Mouse (Mus musculus) forebrain, embryonic 13.5 days (tissue): ENCODE measurements around the gene Arhgef10l. TPM values are rescaled to one million over a fixed set of nuclear protein-coding genes. Genes with fewer than 3 reads are reported as not detected.
A peak's percentile ranks its signal among the peaks of the same experiment; 100 is the strongest.

Source experiments
- ATAC-seq: fragments of 200-750 bp; cut with Nextera tagmentation; 2 replicates; pipeline ENCODE4 v1.8.0; 2017
- H3K27ac ChIP-seq: fragments of 300-500 bp; sonication (generic); 2 replicates; pipeline ENCODE4 v1.5.1; 2015; ENCODE audit warnings: inconsistent platforms, mild to moderate bottlenecking, moderate library complexity
- H3K27me3 ChIP-seq: fragments of 300-500 bp; sonication (generic); 2 replicates; pipeline ENCODE4 v1.6.1; 2015; ENCODE audit warnings: mild to moderate bottlenecking, inconsistent platforms
- H3K36me3 ChIP-seq: fragments of 300-500 bp; sonication (generic); 2 replicates; pipeline ENCODE4 v1.6.1; 2015; ENCODE audit warnings: mild to moderate bottlenecking, inconsistent platforms; ENCODE audit not compliant: poor library complexity, severe bottlenecking
- H3K4me1 ChIP-seq: fragments of 300-500 bp; sonication (generic); 2 replicates; pipeline ENCODE4 v1.6.1; 2015; ENCODE audit warnings: inconsistent platforms
- H3K4me2 ChIP-seq: fragments of 300-500 bp; sonication (generic); 2 replicates; pipeline ENCODE4 v1.6.1; 2015; ENCODE audit warnings: inconsistent platforms, mild to moderate bottlenecking, moderate library complexity
- H3K4me3 ChIP-seq: fragments of 300-500 bp; sonication (generic); 2 replicates; pipeline ENCODE4 v1.5.1; 2015; ENCODE audit warnings: mild to moderate bottlenecking, inconsistent platforms
- H3K9ac ChIP-seq: fragments of 300-500 bp; sonication (generic); 2 replicates; pipeline ENCODE4 v1.6.1; 2015; ENCODE audit warnings: mild to moderate bottlenecking, inconsistent platforms
- H3K9me3 ChIP-seq: fragments of 300-500 bp; sonication (generic); replicated peaks from 2 replicates; pipeline ENCODE4 v1.6.1; 2016; ENCODE audit warnings: inconsistent platforms
- WGBS: fragments of 180-500 bp; shearing (Covaris S2); methylation state at CpG from one replicate; pipeline ENCODE4 v1.1.7; 2015; 5-methylcytosine and 5-hydroxymethylcytosine counted together
- polyA plus RNA-seq: library from polyadenylated mRNA; unstranded; fragments of >200 nt; fragmentation: Nextera tagmentation; extraction: Ambion mirVana; gene quantifications from 2 replicates; pipeline ENCODE4 v1.2.1, GENCODE M21; 2015

Gene Arhgef10l
- polyA plus RNA-seq, 1 experiment from 2014 or later = 20.2 TPM

- Histone ChIP-seq H3K27ac (peak overlapping the region; percentile 96), H3K4me3 (peak overlapping the region; percentile 73), H3K36me3 (peaks cover 29% of the 10 kb centered on the region), H3K9ac (peak overlapping the region; percentile 88), H3K9me3 (no peaks in the 10 kb centered on the region), H3K4me1 (peaks cover 55% of the 10 kb centered on the region), H3K4me2 (peak overlapping the region; percentile 91), H3K27me3 (peaks cover 28% of the 10 kb centered on the region)
- WGBS = under 1% methylated on average over 50 of the region's 107 CpGs
- ATAC-seq = peak; percentile 30
Observed at GRCm38 (mm10) chr4:140701716-140702561, 36.1 kb upstream of the Arhgef10l start.

DNA sequence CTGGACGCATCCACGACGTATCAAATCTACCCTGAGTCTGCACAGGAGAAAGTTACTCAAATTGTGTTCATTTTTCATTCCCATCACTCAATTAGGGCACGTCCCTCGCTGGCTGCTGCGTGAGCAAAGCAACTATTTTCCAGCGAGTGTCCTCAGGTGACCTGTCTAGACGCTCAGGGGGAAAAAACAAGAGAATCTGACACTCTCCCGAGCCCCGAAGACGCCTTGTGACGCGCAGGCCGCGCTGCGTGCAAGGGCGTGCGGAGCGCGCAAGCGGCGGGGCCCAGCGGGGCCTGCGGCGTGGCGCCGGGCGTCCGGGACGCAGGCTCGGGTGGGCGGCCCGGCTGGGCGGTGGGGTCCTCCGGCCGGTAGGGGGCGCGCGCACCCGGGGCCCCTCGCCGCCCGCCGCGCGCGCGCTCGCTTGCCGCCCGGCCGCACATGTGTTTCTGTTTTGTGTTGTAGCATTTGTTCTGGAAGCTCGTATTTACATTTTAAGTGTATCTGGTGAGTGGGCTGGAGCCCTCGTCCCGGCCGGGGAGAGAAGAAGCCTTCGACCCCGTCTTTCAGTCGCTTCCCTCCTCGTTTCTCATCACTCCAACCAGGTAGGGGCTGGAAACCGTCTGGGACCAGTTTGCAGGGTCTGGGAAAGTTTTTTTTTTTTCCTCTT, 35.4 kb upstream of the Arhgef10l start:
- H3K27me3 ChIP-seq = peaks cover 28% of the 10 kb centered on the region
- H3K27ac ChIP-seq = peak overlapping the region; percentile 96
- H3K4me2 ChIP-seq = peak overlapping the region; percentile 91
- H3K4me3 ChIP-seq = peak overlapping the region; percentile 73
- WGBS = 1% methylated on average over 47 of the region's 61 CpGs
- no peaks in the 10 kb centered on the region for H3K9me3 ChIP-seq
- H3K4me1 ChIP-seq = peaks cover 49% of the 10 kb centered on the region
- ATAC-seq = peak; percentile 75
- peak overlapping the region; percentile 88 for H3K9ac ChIP-seq
- peaks cover 21% of the 10 kb centered on the region for H3K36me3 ChIP-seq

- H3K9ac ChIP-seq = peak within 1 kb of the TSS; percentile 88
- ATAC-seq = no peak
- H3K36me3 ChIP-seq = peaks cover 14% of the 10 kb centered on the region
- H3K27me3 ChIP-seq = peaks cover 28% of the 10 kb centered on the region
- peak within 1 kb of the TSS; percentile 96 for H3K27ac ChIP-seq
- H3K4me3 ChIP-seq = peak within 1 kb of the TSS; percentile 73
- 7% methylated on average over 20 of the region's 20 CpGs for WGBS
- peaks cover 44% of the 10 kb centered on the region for H3K4me1 ChIP-seq
- H3K9me3 ChIP-seq = no peaks in the 10 kb centered on the region
- H3K4me2 ChIP-seq = peak within 1 kb of the TSS; percentile 91
Observed at GRCm38 (mm10) chr4:140700269-140701018, 34.6 kb upstream of the Arhgef10l start, which contains the start of gene Rcc2. Gene Rcc2, plus strand, starts transcription at chr4:140700541.

GRCm38 (mm10) chr4:140699441-140700127, 33.8 kb upstream of the Arhgef10l start:
- 6% methylated on average over 29 of the region's 29 CpGs for WGBS
- no peak for ATAC-seq
- peaks cover 35% of the 10 kb centered on the region for H3K4me1 ChIP-seq

DNA sequence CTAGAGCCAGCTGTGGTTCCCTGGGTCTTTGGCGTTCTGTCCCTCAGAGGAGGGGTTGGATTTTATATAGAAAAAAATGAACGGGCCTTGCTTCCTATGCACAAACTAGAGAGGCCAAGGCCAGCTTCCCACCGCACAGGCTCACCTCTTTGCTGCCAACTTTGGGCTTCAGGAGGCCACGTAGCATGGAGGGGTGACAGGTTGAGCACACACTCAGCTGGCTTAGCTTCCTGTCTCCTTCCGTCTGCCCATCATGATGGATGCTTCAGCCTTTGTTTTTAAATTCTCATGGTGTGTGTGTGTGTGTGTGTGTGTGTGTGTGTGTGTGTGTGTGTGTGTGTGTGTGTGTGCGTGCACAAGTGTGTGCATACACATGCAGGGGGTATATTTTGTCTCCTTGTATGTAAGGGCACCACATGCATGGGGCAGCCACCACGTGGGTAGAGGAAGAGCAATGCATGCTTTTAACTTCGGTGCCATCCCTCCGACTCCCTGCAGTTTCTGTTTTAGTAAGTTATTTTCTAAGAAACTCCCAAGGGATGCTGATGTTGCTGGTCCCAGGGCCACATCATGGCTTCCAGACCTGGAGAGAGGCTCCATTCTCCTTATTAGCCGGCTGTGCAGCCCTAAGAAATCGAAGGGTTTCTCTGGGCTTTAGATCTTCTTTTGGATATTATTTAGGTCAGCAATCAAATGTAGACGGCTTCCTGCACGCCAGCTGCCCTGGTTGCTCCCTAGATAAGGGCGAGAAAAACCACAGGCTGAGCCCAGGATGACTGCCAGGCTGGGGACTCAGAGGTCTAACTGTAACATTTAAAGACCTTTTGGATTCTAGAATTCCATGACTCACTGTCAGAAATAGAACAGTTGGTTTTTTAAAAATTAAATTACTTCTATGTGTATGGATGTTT, 30.1 kb upstream of the Arhgef10l start:
- H3K9me3 ChIP-seq = no peaks in the 10 kb centered on the region
- no peak for ATAC-seq
- no peak overlapping the region for H3K9ac ChIP-seq
- H3K4me1 ChIP-seq = peaks cover 16% of the 10 kb centered on the region
- peaks cover 27% of the 10 kb centered on the region for H3K27me3 ChIP-seq
- H3K4me2 ChIP-seq = no peak overlapping the region
- WGBS = 84% methylated on average over 14 of the region's 14 CpGs
- H3K4me3 ChIP-seq = no peak overlapping the region
- H3K36me3 ChIP-seq = no peaks in the 10 kb centered on the region
- H3K27ac ChIP-seq = no peak overlapping the region

More at GRCm38 (mm10) chr4:140699441-140700127, 33.8 kb upstream of the Arhgef10l start:
- peak overlapping the region; percentile 31 for H3K4me3 ChIP-seq
- H3K36me3 ChIP-seq = peaks cover 7% of the 10 kb centered on the region
- H3K9me3 ChIP-seq = no peaks in the 10 kb centered on the region
- H3K27me3 ChIP-seq = peaks cover 28% of the 10 kb centered on the region
- peak overlapping the region; percentile 22 for H3K9ac ChIP-seq
- no peak overlapping the region for H3K27ac ChIP-seq
- H3K4me2 ChIP-seq = peak overlapping the region; percentile 91

- no peak overlapping the region for H3K27ac ChIP-seq
- no peak overlapping the region for H3K4me2 ChIP-seq
- peaks cover 9% of the 10 kb centered on the region; the same call in 1 of the 2 replicates for H3K4me1 ChIP-seq
- ATAC-seq = no peak
- peaks cover 19% of the 10 kb centered on the region for H3K27me3 ChIP-seq
- WGBS = 64% methylated on average over 7 of the region's 7 CpGs
- H3K36me3 ChIP-seq = no peaks in the 10 kb centered on the region
- H3K9ac ChIP-seq = no peak overlapping the region
- H3K4me3 ChIP-seq = no peak overlapping the region
- no peaks in the 10 kb centered on the region for H3K9me3 ChIP-seq
Observed at GRCm38 (mm10) chr4:140695146-140695545, 29.3 kb upstream of the Arhgef10l start.

- 48% methylated on average over 1 of the region's 1 CpGs for WGBS
- no peak overlapping the region for H3K4me3 ChIP-seq
- no peak overlapping the region for H3K27ac ChIP-seq
- no peak overlapping the region for H3K4me2 ChIP-seq
- no peak overlapping the region for H3K9ac ChIP-seq
- no peaks in the 10 kb centered on the region for H3K36me3 ChIP-seq
- H3K4me1 ChIP-seq = peaks cover 5% of the 10 kb centered on the region; the same call in 1 of the 2 replicates
- no peak for ATAC-seq
- H3K9me3 ChIP-seq = no peaks in the 10 kb centered on the region
- peaks cover 17% of the 10 kb centered on the region for H3K27me3 ChIP-seq
Observed at GRCm38 (mm10) chr4:140694551-140695060, 28.8 kb upstream of the Arhgef10l start.

GRCm38 (mm10) chr4:140693513-140693912, 27.7 kb upstream of the Arhgef10l start:
- 80% methylated on average over 4 of the region's 4 CpGs for WGBS
- H3K27me3 ChIP-seq = peaks cover 7% of the 10 kb centered on the region
- no peak overlapping the region for H3K4me3 ChIP-seq
- H3K9me3 ChIP-seq = no peaks in the 10 kb centered on the region
- no peaks in the 10 kb centered on the region for H3K36me3 ChIP-seq
- no peak overlapping the region for H3K27ac ChIP-seq
- H3K9ac ChIP-seq = no peak overlapping the region
- H3K4me1 ChIP-seq = no peaks in the 10 kb centered on the region
- no peak for ATAC-seq
- H3K4me2 ChIP-seq = no peak overlapping the region

- 79% methylated on average over 7 of the region's 7 CpGs for WGBS
- H3K36me3 ChIP-seq = no peaks in the 10 kb centered on the region
Observed at GRCm38 (mm10) chr4:140691481-140691880, 25.7 kb upstream of the Arhgef10l start.

DNA sequence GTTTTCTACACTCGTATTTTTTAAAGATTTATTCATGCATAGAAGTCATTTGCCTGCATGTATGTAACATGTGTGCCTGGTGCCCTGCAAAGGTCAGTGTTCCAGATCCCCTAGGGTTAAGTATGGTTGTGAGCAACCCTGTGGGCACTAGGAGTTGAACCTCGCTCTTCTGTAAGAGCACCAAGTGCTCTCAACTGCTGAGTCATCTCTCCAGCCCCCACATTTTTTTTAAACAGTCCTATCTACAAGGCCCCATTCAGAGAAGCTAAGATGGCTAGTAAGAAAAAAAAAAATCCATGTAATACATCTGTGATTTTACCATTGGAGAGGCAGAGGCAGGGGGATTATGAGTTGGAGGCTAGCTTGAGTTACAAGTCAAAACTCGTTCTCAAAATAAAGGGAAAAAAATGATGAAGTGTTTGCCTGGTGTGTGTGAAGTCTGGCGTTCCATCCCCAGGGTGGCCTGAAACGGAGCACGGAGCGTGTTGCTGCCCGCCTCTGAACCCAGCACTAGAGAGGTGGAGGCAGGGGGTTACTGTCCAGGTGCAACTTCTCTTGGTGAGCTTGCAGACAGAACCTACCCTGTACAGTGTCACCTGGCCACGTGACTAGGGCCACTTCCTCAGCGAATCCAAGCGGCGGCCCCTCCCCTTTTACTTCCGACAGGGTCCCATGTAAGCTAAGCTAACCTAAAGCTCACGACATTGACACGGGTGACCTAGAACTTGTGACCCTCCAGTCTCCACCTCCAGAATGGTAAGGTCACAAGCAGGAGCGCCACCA, 24.3 kb upstream of the Arhgef10l start:
- H3K4me1 ChIP-seq = no peaks in the 10 kb centered on the region
- no peaks in the 10 kb centered on the region for H3K36me3 ChIP-seq
- H3K9ac ChIP-seq = no peak overlapping the region
- no peak overlapping the region for H3K4me2 ChIP-seq
- no peak for ATAC-seq
- WGBS = 78% methylated on average over 16 of the region's 16 CpGs
- H3K27ac ChIP-seq = no peak overlapping the region
- H3K27me3 ChIP-seq = no peaks in the 10 kb centered on the region
- no peaks in the 10 kb centered on the region for H3K9me3 ChIP-seq
- no peak overlapping the region for H3K4me3 ChIP-seq

More at GRCm38 (mm10) chr4:140691481-140691880, 25.7 kb upstream of the Arhgef10l start:
- H3K9me3 ChIP-seq = no peaks in the 10 kb centered on the region
- no peak for ATAC-seq
- no peaks in the 10 kb centered on the region for H3K4me1 ChIP-seq
- H3K27me3 ChIP-seq = no peaks in the 10 kb centered on the region
- H3K9ac ChIP-seq = no peak overlapping the region
- H3K4me2 ChIP-seq = no peak overlapping the region
- no peak overlapping the region for H3K4me3 ChIP-seq
- H3K27ac ChIP-seq = no peak overlapping the region
